Mouse (Mus musculus) stomach, postnatal 0 days (tissue): Measurements from ENCODE around the gene Aaas.

ENCODE experiments used
- CTCF ChIP-seq: IDR thresholded peaks from 2 replicates; pipeline ENCODE4 v1.5.1; 2016; ENCODE audit warnings: antibody characterized with exemption, low read depth, mild to moderate bottlenecking, moderate library complexity
- EP300 ChIP-seq: optimal IDR thresholded peaks from 2 replicates; pipeline ENCODE3; 2016; ENCODE audit warnings: antibody characterized with exemption

GRCm38 (mm10) chr15:102370727-102371126 is 20.2 kb upstream of the Aaas start:
- TF ChIP-seq CTCF = no peak
- TF ChIP-seq EP300 = no peak
